8 mouse cellular contexts compared by ENCODE assay signal in the genomic region with DNA sequence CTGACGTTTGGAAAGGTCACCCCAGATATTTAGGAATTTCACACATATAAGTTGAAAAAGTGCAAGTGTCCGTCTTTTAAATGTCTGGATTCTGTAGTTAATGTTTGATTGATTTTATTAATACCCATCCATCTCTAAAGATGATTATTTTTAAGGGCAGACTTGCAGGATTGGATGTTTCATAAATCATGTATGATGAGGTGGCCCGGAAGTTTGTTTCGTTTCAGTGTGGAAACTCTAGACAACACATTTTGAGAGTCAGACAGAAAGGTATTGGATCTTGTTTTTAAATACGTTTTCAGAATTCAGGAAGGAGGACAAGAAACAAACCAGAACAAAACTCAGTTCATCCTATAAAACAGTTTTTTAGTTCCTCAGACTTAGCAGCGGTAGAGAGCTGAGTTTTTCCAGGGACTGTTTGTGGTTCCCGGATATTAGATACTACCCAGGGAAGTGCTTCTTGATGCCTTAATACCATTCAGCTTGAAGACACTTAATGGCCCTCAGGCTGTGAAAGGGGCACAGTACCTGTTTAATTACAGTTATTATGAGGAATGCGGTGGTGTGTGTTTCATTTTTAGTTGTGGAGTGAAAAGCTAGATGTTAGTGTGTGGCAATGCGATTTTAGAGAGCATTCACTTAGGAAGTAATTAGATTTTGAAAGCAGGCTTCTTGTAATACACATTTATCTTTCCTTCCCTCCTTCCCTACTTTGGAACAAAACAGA. TPM values are rescaled to one million over a fixed set of nuclear protein-coding genes. Genes with fewer than 3 reads are reported as not detected.
DNase-seq lines count a peak whose midpoint lies in the region; ATAC-seq and TF ChIP-seq lines count a peak whose summit lies in the region.

No protein-coding gene starts in this region.

- ATAC-seq in lung, embryonic 14.5 days (ENCODE audit: insufficient read depth): no peak
- ATAC-seq in inflammation-experienced regulatory T-cells, adult 6 months: peak; percentile 26
- ATAC-seq in neural tube, embryonic 14.5 days (ENCODE audit: low read depth): no peak

- no peaks in the 10 kb centered on the region; the same call in 1 of the 2 replicates for H3K4me1 ChIP-seq in lung, embryonic 14.5 days (ENCODE audit: insufficient read depth)
- peaks cover 13% of the 10 kb centered on the region for H3K4me1 ChIP-seq in cortical plate, adult 2 months (ENCODE audit: control insufficient read depth, insufficient read depth, low read length)
- H3K4me1 ChIP-seq in neural tube, embryonic 14.5 days (ENCODE audit: control insufficient read depth, insufficient read depth, low read length): peaks cover 21% of the 10 kb centered on the region; the same call in 1 of the 2 replicates

- H3K9me3 ChIP-seq in lung, embryonic 14.5 days (ENCODE audit: low read depth, low read length): no peaks in the 10 kb centered on the region
- no peaks in the 10 kb centered on the region for H3K9me3 ChIP-seq in neural tube, embryonic 14.5 days (ENCODE audit: control insufficient read depth, low read length)

- 0 out of 2 replicates have a peak, but pooled peaks cover 2% of the 10 kb centered on the region for H3K27me3 ChIP-seq in lung, embryonic 14.5 days (ENCODE audit: insufficient read depth, low read length)
- H3K27me3 ChIP-seq in neural tube, embryonic 14.5 days (ENCODE audit: control insufficient read depth, insufficient read depth, low read length): peaks cover 4% of the 10 kb centered on the region; the same call in 1 of the 2 replicates

- H3K4me2 ChIP-seq in lung, embryonic 14.5 days: peak overlapping the region; percentile 77
- H3K4me2 ChIP-seq in neural tube, embryonic 14.5 days (ENCODE audit: low read depth, low read length): peak overlapping the region; percentile 79

- peak overlapping the region; percentile 100 for H3K4me3 ChIP-seq in lung, embryonic 14.5 days (ENCODE audit: low read depth, low read length)
- peak overlapping the region; percentile 82 for H3K4me3 ChIP-seq in cortical plate, adult 2 months (ENCODE audit: insufficient read depth, low read length)
- peak overlapping the region; percentile 100 for H3K4me3 ChIP-seq in neural tube, embryonic 14.5 days (ENCODE audit: low read depth, low read length)

- TF ChIP-seq POLR2A in cortical plate, adult 2 months (IDR thresholded peaks at IDR 0.05; ENCODE audit: extremely low read depth, insufficient read depth, low read length): no peak

- peak; percentile 43 for DNase-seq in lung, embryonic 14.5 days
- no peak for DNase-seq in lung, postnatal 36 days
- DNase-seq in ovary, postnatal 10 days (ENCODE audit: low spot score): no peak
- DNase-seq in layer of hippocampus, adult 11-12 months (ENCODE audit: low spot score): no peak
- no peak for DNase-seq in urinary bladder, postnatal 10 days (ENCODE audit: low spot score)

- H3K9ac ChIP-seq in lung, embryonic 14.5 days: peak overlapping the region; percentile 98
- H3K9ac ChIP-seq in neural tube, embryonic 14.5 days (replicated peaks; ENCODE audit: low read depth, low read length): peak overlapping the region; percentile 97; the same call in 1 of the 2 replicates

- H3K36me3 ChIP-seq in lung, embryonic 14.5 days (ENCODE audit: insufficient read depth): peaks cover 9% of the 10 kb centered on the region; the same call in 1 of the 2 replicates
- H3K36me3 ChIP-seq in neural tube, embryonic 14.5 days (ENCODE audit: control insufficient read depth, insufficient read depth, low read length): no peaks in the 10 kb centered on the region

- no peak overlapping the region for H3K27ac ChIP-seq in lung, embryonic 14.5 days (ENCODE audit: low read depth)
- no peak overlapping the region for H3K27ac ChIP-seq in cortical plate, adult 2 months (ENCODE audit: insufficient read depth, low read length)
- H3K27ac ChIP-seq in neural tube, embryonic 14.5 days (ENCODE audit: low read depth, low read length): no peak overlapping the region

- 11% methylated on average over 9 of the region's 9 CpGs for WGBS in lung, embryonic 14.5 days
- WGBS in neural tube, embryonic 14.5 days: 14% methylated on average over 9 of the region's 9 CpGs

- TF ChIP-seq CTCF in lung, embryonic 14.5 days (IDR thresholded peaks at IDR 0.05; ENCODE audit: low read depth): no peak
- no peak for TF ChIP-seq CTCF in cortical plate, adult 2 months (IDR thresholded peaks at IDR 0.05; ENCODE audit: extremely low read depth, insufficient read depth, low read length)

RNA-seq across cellular contexts. Expression of gene 1810049J17Rik, which starts 1.1 kb away (rescaled TPM):
- 1.3 and 2.0 TPM in 2 replicates for polyA plus RNA-seq in lung, embryonic 14.5 days (2014; fragmentation: Nextera tagmentation; extraction: Ambion mirVana)
- not detected in 2 replicates for polyA plus RNA-seq in cortical plate, adult 2 months (2012; rRNA removed)
- not detected for polyA plus RNA-seq in inflammation-experienced regulatory T-cells, adult 6 months (2017; shearing (Covaris generic))
- 0.99 TPM in 1 of 2 replicates, not detected in the other for polyA plus RNA-seq in neural tube, embryonic 14.5 days (2014; fragmentation: Nextera tagmentation; extraction: Ambion mirVana)

RNA-seq across cellular contexts. Expression of gene Golph3, which starts 1.6 kb away (rescaled TPM):
- polyA plus RNA-seq in lung, embryonic 14.5 days (2014; fragmentation: Nextera tagmentation; extraction: Ambion mirVana): 91.2 and 96.3 TPM in 2 replicates
- polyA plus RNA-seq in cortical plate, adult 2 months (2012; rRNA removed): 78.3 and 81.6 TPM in 2 replicates
- polyA plus RNA-seq in inflammation-experienced regulatory T-cells, adult 6 months (2017; shearing (Covaris generic)): 10 to 100 TPM; 29.6 to 31.6 (median 31.4) TPM
- polyA plus RNA-seq in neural tube, embryonic 14.5 days (2014; fragmentation: Nextera tagmentation; extraction: Ambion mirVana): 92.0 and 102 TPM in 2 replicates
